Mouse (Mus musculus) liver, postnatal 0 days (tissue): ENCODE measurements around the gene Zkscan8. TPM values are rescaled to one million over a fixed set of nuclear protein-coding genes. Genes with fewer than 3 reads are reported as not detected.

ENCODE experiments used
- ATAC-seq: fragments of 200-750 bp; cut with Nextera tagmentation; 2 replicates; pipeline ENCODE4 v1.8.0; 2017; ENCODE audit warnings: mild to moderate bottlenecking, moderate library complexity
- DNase-seq: peaks from one replicate; pipeline ENCODE4 v3.0.0-alpha.2; 2016
- H3K27ac ChIP-seq: fragments of 300-500 bp; sonication (generic); 2 replicates; pipeline ENCODE4 v1.5.1; 2014; ENCODE audit warnings: antibody characterized with exemption, moderate library complexity, mild to moderate bottlenecking, low read depth
- H3K27me3 ChIP-seq: fragments of 300-500 bp; sonication (generic); 2 replicates; pipeline ENCODE4 v1.6.1; 2014; ENCODE audit warnings: low read length, control low read depth, mixed read lengths; ENCODE audit not compliant: insufficient read depth
- H3K36me3 ChIP-seq: fragments of 300-500 bp; sonication (generic); replicated peaks from 2 replicates; pipeline ENCODE4 v1.6.1; 2014; ENCODE audit warnings: mild to moderate bottlenecking, control low read depth, low read length, moderate library complexity, mixed read lengths; ENCODE audit not compliant: insufficient read depth
- H3K4me1 ChIP-seq: fragments of 300-500 bp; sonication (generic); 2 replicates; pipeline ENCODE4 v1.6.1; 2014; ENCODE audit warnings: antibody characterized with exemption, mild to moderate bottlenecking, control low read depth; ENCODE audit not compliant: insufficient read depth
- H3K4me2 ChIP-seq: fragments of 300-500 bp; sonication (generic); 2 replicates; pipeline ENCODE4 v1.6.1; 2014; ENCODE audit warnings: low read depth, mild to moderate bottlenecking, low read length, moderate library complexity, mixed read lengths
- H3K4me3 ChIP-seq: fragments of 300-500 bp; sonication (generic); 2 replicates; pipeline ENCODE4 v1.5.1; 2014; ENCODE audit warnings: low read depth, low read length
- H3K9ac ChIP-seq: fragments of 300-500 bp; sonication (generic); replicated peaks from 2 replicates; pipeline ENCODE4 v1.6.1; 2014; ENCODE audit warnings: mild to moderate bottlenecking, moderate library complexity
- H3K9me3 ChIP-seq: fragments of 300-500 bp; sonication (generic); 2 replicates; pipeline ENCODE4 v1.6.1; 2016; ENCODE audit warnings: mild to moderate bottlenecking, control low read depth, low read length, mixed read lengths
- CTCF ChIP-seq: sonication (generic); IDR thresholded peaks from 2 replicates; pipeline ENCODE4 v1.5.1; 2016; ENCODE audit warnings: antibody characterized with exemption, low read depth
- EP300 ChIP-seq: IDR thresholded peaks from 2 replicates; pipeline ENCODE4 v1.6.1; 2016; ENCODE audit warnings: antibody characterized with exemption, low read depth, mild to moderate bottlenecking
- WGBS: fragments of 180-500 bp; shearing (Covaris S2); extraction: QIAGEN DNeasy Blood & Tissue Kit; methylation state at CpG from one replicate; pipeline ENCODE4 v1.1.7; 2014; ENCODE audit not compliant: insufficient replicate concordance; 5-methylcytosine and 5-hydroxymethylcytosine counted together
- polyA plus RNA-seq: library from polyadenylated mRNA; unstranded; fragments of >200 nt; fragmentation: Nextera tagmentation; extraction: Ambion mirVana; gene quantifications from 2 replicates; pipeline ENCODE4 v1.2.1, GENCODE M21; 2015

Gene Zkscan8
- 1.2 and 1.6 TPM in 2 replicates for polyA plus RNA-seq

DNA sequence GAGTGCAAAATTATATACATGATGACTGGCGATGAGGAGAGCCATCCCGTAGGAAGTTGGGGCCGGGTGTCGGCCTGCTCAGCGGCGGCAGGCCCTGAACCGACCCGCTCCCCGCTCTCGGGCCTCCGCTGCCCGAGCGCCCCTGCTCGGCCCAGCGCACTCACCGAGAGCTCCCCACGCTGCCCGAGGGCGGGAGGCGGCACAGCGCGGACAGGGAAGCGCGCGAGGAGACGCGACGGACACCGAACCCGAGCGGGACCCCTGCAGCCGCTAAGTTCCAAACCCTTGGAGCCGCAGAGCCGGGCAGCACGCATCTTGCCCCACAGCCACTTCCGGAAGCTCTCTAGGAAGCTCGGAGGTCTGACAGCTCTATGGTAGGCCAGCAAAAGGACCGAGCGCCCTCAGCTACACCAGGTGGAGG lies at the start of gene Zkscan8:
Zkscan8 (minus strand) TSS at position 340 of the 421 bp plus-strand sequence.
- Histone ChIP-seq H3K9ac (peak within 1 kb of the TSS; percentile 92), H3K4me3 (peak within 1 kb of the TSS; percentile 77), H3K4me1 (peaks cover 9% of the 10 kb centered on the region; the same call in 1 of the 2 replicates), H3K36me3 (peaks cover 9% of the 10 kb centered on the region), H3K4me2 (peak within 1 kb of the TSS; percentile 74), H3K27ac (peak within 1 kb of the TSS; percentile 92), H3K9me3 (no peaks in the 10 kb centered on the region), H3K27me3 (no peaks in the 10 kb centered on the region)
- peak; percentile 90 for DNase-seq
- WGBS = 0% methylated on average over 39 of the region's 39 CpGs
- peak; percentile 100 for ATAC-seq
- TF ChIP-seq CTCF (no peak; the same call in 1 of the 2 replicates), EP300 (no peak)

- Histone ChIP-seq H3K4me2 (no peak within 1 kb of the TSS), H3K4me3 (no peak within 1 kb of the TSS), H3K9ac (no peak within 1 kb of the TSS), H3K9me3 (no peaks in the 10 kb centered on the region), H3K4me1 (no peaks in the 10 kb centered on the region), H3K27me3 (no peaks in the 10 kb centered on the region), H3K36me3 (no peaks in the 10 kb centered on the region), H3K27ac (no peak within 1 kb of the TSS)
- 33% methylated on average over 1 of the region's 1 CpGs for whole genome bisulfite sequencing
- DNase-seq = no peak
- ATAC-seq = no peak
- TF ChIP-seq CTCF = no peak
- no peak for TF ChIP-seq EP300
Observed at GRCm38 (mm10) chr13:21559793-21560192, 28.9 kb upstream of the Zkscan8 start, which contains the start of gene Olfr1535. Gene Olfr1535, minus strand, starts transcription at chr13:21559893.

- Histone ChIP-seq H3K36me3 (no peaks in the 10 kb centered on the region), H3K4me2 (peak overlapping the region; percentile 34), H3K9ac (no peak overlapping the region), H3K9me3 (no peaks in the 10 kb centered on the region), H3K4me3 (no peak overlapping the region), H3K4me1 (no peaks in the 10 kb centered on the region; the same call in 1 of the 2 replicates), H3K27ac (peak overlapping the region; percentile 29; the same call in 1 of the 2 replicates), H3K27me3 (no peaks in the 10 kb centered on the region)
- 50% methylated on average over 3 of the region's 3 CpGs for WGBS
- TF ChIP-seq EP300 = no peak
- TF ChIP-seq CTCF = no peak
- peak; percentile 14 for DNase-seq
- peak; percentile 91 for ATAC-seq
Observed at GRCm38 (mm10) chr13:21550416-21551110, 19.6 kb upstream of the Zkscan8 start.

- no peaks in the 10 kb centered on the region for H3K9me3 ChIP-seq
- TF ChIP-seq EP300 = no peak
- no peak for TF ChIP-seq CTCF
- WGBS = 60% methylated on average over 3 of the region's 3 CpGs
- no peaks in the 10 kb centered on the region for H3K27me3 ChIP-seq
- H3K9ac ChIP-seq = no peak overlapping the region
- H3K4me3 ChIP-seq = no peak overlapping the region
- ATAC-seq = peak; percentile 48; the same call in 1 of the 2 replicates
- H3K36me3 ChIP-seq = no peaks in the 10 kb centered on the region
- no peaks in the 10 kb centered on the region; the same call in 1 of the 2 replicates for H3K4me1 ChIP-seq
- no peak for DNase-seq
- H3K4me2 ChIP-seq = no peak overlapping the region
- H3K27ac ChIP-seq = no peak overlapping the region
Observed at GRCm38 (mm10) chr13:21549487-21549886, 18.6 kb upstream of the Zkscan8 start.

GRCm38 (mm10) chr13:21542708-21543107 lies 11.8 kb upstream of the Zkscan8 start, which contains the start of gene Olfr1366:
Gene Olfr1366, minus strand, starts transcription at chr13:21542808.
- Histone ChIP-seq H3K9me3 (no peaks in the 10 kb centered on the region), H3K27ac (no peak within 1 kb of the TSS), H3K36me3 (no peaks in the 10 kb centered on the region), H3K27me3 (no peaks in the 10 kb centered on the region), H3K4me1 (no peaks in the 10 kb centered on the region), H3K9ac (no peak within 1 kb of the TSS), H3K4me3 (no peak within 1 kb of the TSS), H3K4me2 (no peak within 1 kb of the TSS)
- ATAC-seq (no peak), DNase-seq (no peak)
- no peak for TF ChIP-seq EP300
- TF ChIP-seq CTCF = no peak
- 58% methylated on average over 1 of the region's 1 CpGs for WGBS

- no peak for ATAC-seq
- H3K27me3 ChIP-seq = no peaks in the 10 kb centered on the region
- H3K36me3 ChIP-seq = peaks cover 14% of the 10 kb centered on the region
- no peak overlapping the region for H3K27ac ChIP-seq
- no peaks in the 10 kb centered on the region for H3K9me3 ChIP-seq
- H3K4me1 ChIP-seq = peaks cover 9% of the 10 kb centered on the region; the same call in 1 of the 2 replicates
- TF ChIP-seq CTCF (no peak), EP300 (no peak)
- peak overlapping the region; percentile 74 for H3K4me2 ChIP-seq
- WGBS = 41% methylated on average over 7 of the region's 7 CpGs
- H3K4me3 ChIP-seq = peak overlapping the region; percentile 77
- no peak for DNase-seq
- H3K9ac ChIP-seq = no peak overlapping the region
Observed at GRCm38 (mm10) chr13:21530136-21530535, 784 bp downstream of the Zkscan8 start.
